Mouse (Mus musculus) adipose tissue, adult 10 weeks (tissue): ENCODE measurements around the gene Vapb. TPM values are rescaled to one million over a fixed set of nuclear protein-coding genes. Genes with fewer than 3 reads are reported as not detected.

Experiments
- polyA plus RNA-seq: library from polyadenylated mRNA; stranded (reverse); fragments of 350-450 nt; fragmentation: Illumina TruSeq; extraction: RNeasy Lipid Tissue Mini Kit (QIAGEN cat#74804); gene quantifications from one replicate; pipeline ENCODE4 v1.2.3, GENCODE M21; 2014; ENCODE audit warnings: low read depth, low replicate concordance

Vapb gene
- 63.9 TPM for polyA plus RNA-seq

DNA sequence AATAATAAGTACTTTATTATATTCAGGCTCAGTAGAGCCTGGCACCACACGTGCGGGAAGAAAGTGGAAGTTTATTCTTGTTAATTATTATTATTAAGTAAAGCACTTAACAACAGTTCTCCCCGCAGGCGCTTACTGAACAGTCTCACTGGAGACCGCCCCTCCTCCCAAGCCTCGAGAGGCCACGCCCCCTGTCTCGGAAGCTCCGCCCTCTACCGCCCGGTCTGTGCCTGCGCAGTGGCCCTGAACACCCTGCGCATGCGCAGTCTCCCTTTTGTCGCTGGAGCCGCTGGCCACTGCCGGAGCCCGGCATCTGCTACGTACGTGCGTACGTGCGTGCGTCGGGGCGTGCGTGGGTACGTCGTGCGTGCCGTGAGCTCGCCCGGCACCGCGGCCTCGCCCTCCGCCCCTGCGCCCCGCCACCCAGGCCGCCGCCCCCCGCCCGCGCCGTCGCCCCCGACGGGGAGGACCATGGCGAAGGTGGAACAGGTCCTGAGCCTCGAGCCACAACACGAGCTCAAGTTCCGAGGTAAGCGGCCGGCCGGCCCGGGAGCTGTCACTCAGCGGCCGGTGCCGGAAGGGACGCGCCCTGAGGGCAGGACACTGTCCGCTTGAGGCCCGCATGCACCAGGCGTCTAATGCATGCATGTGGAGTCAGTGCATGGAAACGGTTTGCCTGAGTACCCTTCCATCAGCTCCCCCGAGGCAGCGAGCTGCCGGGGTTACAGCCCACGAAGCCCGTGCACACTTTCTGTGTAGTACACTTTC is at the start of gene Vapb:
Gene Vapb, plus strand, starts transcription at position 290 of the 768 bp plus-strand sequence.

DNA sequence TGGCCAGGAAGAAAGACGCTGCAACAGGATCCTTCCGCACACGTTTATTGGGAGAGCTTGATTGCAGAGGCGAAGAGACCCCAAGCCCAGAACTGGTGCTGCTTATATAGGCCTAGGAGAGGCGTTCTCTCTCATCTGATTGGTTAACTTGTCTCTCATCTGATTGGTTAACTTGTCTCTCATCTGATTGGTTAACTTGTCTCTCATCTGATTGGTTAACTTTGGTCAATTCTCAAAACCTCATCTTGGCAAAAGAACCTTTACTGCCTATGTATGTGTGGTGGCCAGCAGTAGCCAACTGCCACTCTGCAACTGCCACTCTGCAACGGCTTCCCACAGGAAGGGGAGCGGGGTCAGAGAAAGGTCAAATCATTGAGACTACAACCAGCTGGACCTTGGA is 18.2 kb upstream of the Vapb start, which contains the start of gene 1700010B08Rik:
Gene 1700010B08Rik, plus strand, starts transcription at position 301 of the 400 bp plus-strand sequence.

Other genes with a start within 250 kb of the Vapb start
- gene 1700021F07Rik, start 214.9 kb upstream of the Vapb start, polyA plus RNA-seq, result 4.2 TPM
- 6.3 TPM for gene Ankrd60, start 159.1 kb upstream of the Vapb start, polyA plus RNA-seq
- gene Rab22a, start 77.8 kb upstream of the Vapb start, polyA plus RNA-seq, result 20.0 TPM
- 5.2 TPM for gene 1700010B08Rik, start 18.1 kb upstream of the Vapb start, polyA plus RNA-seq